Mouse (Mus musculus) T-cell, adult 2 months (primary cell): ENCODE data around the gene Kera.

Experiments used
- DNase-seq: peaks from one replicate; pipeline ENCODE4 v3.0.0; 2022; ENCODE audit warnings: low spot score

Gene Kera

GRCm38 (mm10) chr10:97606579-97606978 lies at the start of gene Kera:
Kera (plus strand) TSS chr10:97606879.
- DNase-seq: no peak

GRCm38 (mm10) chr10:97564957-97565856 lies 41.5 kb upstream of the Kera start, which contains the start of gene Lum:
Lum (plus strand) TSS chr10:97565128.
- DNase-seq: no peak

GRCm38 (mm10) chr10:97567489-97568135 lies 39.1 kb upstream of the Kera start:
- no peak for DNase-seq

- no peak for DNase-seq
Observed at GRCm38 (mm10) chr10:97582543-97583231, 24.0 kb upstream of the Kera start.

- DNase-seq: no peak
Observed at GRCm38 (mm10) chr10:97584176-97584575, 22.5 kb upstream of the Kera start.

- no peak for DNase-seq
Observed at GRCm38 (mm10) chr10:97587159-97587558, 19.5 kb upstream of the Kera start.

GRCm38 (mm10) chr10:97589574-97589973 lies 17.1 kb upstream of the Kera start:
- no peak for DNase-seq

- no peak for DNase-seq
Observed at GRCm38 (mm10) chr10:97591036-97591435, 15.6 kb upstream of the Kera start.

- no peak for DNase-seq
Observed at GRCm38 (mm10) chr10:97591685-97592084, 15.0 kb upstream of the Kera start.

- no peak for DNase-seq
Observed at GRCm38 (mm10) chr10:97595680-97596079, 11.0 kb upstream of the Kera start.

- DNase-seq: no peak
Observed at GRCm38 (mm10) chr10:97601744-97602143, 4.9 kb upstream of the Kera start.

- no peak for DNase-seq
Observed at GRCm38 (mm10) chr10:97603256-97603655, 3.4 kb upstream of the Kera start.

GRCm38 (mm10) chr10:97622328-97622727 lies 15.6 kb downstream of the Kera start:
- no peak for DNase-seq

GRCm38 (mm10) chr10:97624381-97624780 lies 17.7 kb downstream of the Kera start:
- DNase-seq: no peak

- no peak for DNase-seq
Observed at GRCm38 (mm10) chr10:97625116-97625515, 18.4 kb downstream of the Kera start.

GRCm38 (mm10) chr10:97626543-97626942 lies 19.9 kb downstream of the Kera start:
- DNase-seq: no peak

GRCm38 (mm10) chr10:97631061-97631460 lies 24.4 kb downstream of the Kera start:
- no peak for DNase-seq

- no peak for DNase-seq
Observed at GRCm38 (mm10) chr10:97641926-97642325, 35.2 kb downstream of the Kera start.

- no peak for DNase-seq
Observed at GRCm38 (mm10) chr10:97643768-97644167, 37.1 kb downstream of the Kera start, which contains the start of gene Epyc. Epyc (plus strand) TSS chr10:97644068.

GRCm38 (mm10) chr10:97650334-97650733 lies 43.7 kb downstream of the Kera start:
- no peak for DNase-seq

GRCm38 (mm10) chr10:97659489-97659888 lies 52.8 kb downstream of the Kera start:
- DNase-seq: no peak
